Mouse (Mus musculus): ENCODE results near the gene Creg2. TPM values are rescaled to one million over a fixed set of nuclear protein-coding genes. Genes with fewer than 3 reads are reported as not detected.

Creg2 gene
- polyA plus RNA-seq, 1 experiment from 2014 or later = 0.55 TPM

- 16% methylated on average over 17 of the region's 17 CpGs for WGBS
- H3K27ac ChIP-seq = no peak overlapping the region
- ATAC-seq (ENCODE audit: insufficient number of reproducible peaks, low FRiP score, low TSS enrichment, low read depth) = no peak
- no peak overlapping the region; the same call in 1 of the 2 replicates for H3K9ac ChIP-seq
- peaks cover 21% of the 10 kb centered on the region for H3K4me1 ChIP-seq
- peak overlapping the region; percentile 99 for H3K4me2 ChIP-seq
- peak overlapping the region; percentile 52 for H3K4me3 ChIP-seq
- H3K9me3 ChIP-seq = no peaks in the 10 kb centered on the region
- H3K36me3 ChIP-seq = no peaks in the 10 kb centered on the region
- H3K27me3 ChIP-seq = peaks cover 52% of the 10 kb centered on the region
Observed at GRCm38 (mm10) chr1:39649691-39650434, 1.4 kb downstream of the Creg2 start.

DNA sequence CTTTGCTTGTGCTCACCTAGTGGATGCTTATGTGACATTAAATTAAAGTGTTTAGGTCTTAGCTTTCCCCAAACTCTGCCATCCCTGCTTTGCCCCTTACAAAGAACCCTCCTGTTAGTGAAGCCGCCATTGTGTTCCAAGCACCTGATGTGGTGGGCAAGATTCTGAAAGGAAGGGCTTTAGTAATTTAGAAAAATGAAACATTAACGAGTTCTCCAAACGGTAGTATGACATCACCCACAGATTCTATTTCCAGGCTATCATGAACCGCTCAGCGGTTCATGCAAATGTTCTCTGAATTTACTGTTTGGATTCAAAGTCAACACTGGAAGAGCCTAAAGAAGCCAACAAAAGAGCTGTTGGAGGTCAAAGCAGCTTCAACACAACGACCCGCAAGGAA lies 2.7 kb downstream of the Creg2 start:
- Histone ChIP-seq H3K9me3 (no peaks in the 10 kb centered on the region), H3K27me3 (peaks cover 52% of the 10 kb centered on the region), H3K36me3 (no peaks in the 10 kb centered on the region), H3K27ac (no peak overlapping the region), H3K4me2 (no peak overlapping the region), H3K4me1 (peaks cover 21% of the 10 kb centered on the region), H3K4me3 (no peak overlapping the region), H3K9ac (no peak overlapping the region)
- 82% methylated on average over 7 of the region's 7 CpGs for WGBS
- no peak for ATAC-seq (ENCODE audit: insufficient number of reproducible peaks, low FRiP score, low TSS enrichment, low read depth)

DNA sequence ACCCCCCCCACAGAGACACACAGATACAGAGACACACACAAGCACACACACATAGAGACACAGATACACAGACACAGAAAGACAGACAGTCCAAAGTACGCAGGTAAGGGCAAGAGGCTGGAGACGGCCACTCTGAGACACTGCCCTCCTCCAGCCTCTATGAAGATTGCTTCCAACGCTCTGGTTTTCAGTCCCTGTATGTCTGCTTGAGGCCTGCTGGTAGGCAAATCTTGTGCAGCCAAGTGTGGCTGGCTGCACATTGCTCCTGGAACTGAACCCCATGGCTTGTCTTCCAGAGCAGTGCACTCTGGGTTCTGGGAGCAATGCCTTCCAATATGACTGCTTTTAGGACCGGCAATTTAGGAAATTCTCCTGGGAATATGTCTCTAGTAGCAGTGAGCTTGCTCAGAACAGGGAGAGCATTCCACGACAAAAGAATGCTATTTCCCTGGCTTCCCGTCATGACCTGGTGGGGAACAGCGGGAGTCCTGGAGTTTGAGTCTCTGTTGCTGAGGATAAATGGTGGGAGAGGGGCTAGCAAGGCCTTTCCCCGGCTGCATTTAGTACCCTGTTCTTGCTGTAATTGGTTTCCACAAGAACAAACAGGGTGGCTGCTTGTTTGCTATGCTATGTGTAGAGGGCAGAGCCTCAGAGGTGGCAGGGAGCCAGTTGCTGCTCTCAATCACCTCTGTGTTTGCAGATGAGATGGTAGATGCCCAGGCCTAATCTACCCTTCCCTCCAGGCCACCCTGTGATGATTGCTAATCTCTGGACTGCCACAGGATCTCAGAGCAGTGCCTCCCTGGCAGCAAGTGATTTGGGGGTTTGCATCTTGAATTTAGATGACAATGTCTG lies 5.1 kb downstream of the Creg2 start:
- no peak for ATAC-seq (ENCODE audit: insufficient number of reproducible peaks, low FRiP score, low TSS enrichment, low read depth)
- no peaks in the 10 kb centered on the region for H3K9me3 ChIP-seq
- H3K36me3 ChIP-seq = no peaks in the 10 kb centered on the region
- H3K4me3 ChIP-seq = no peak overlapping the region
- peaks cover 20% of the 10 kb centered on the region for H3K4me1 ChIP-seq
- H3K9ac ChIP-seq = no peak overlapping the region
- 45% methylated on average over 8 of the region's 8 CpGs for WGBS
- H3K4me2 ChIP-seq = no peak overlapping the region
- H3K27me3 ChIP-seq = peaks cover 35% of the 10 kb centered on the region
- no peak overlapping the region for H3K27ac ChIP-seq

GRCm38 (mm10) chr1:39644333-39644732 lies 6.9 kb downstream of the Creg2 start:
- ATAC-seq (ENCODE audit: insufficient number of reproducible peaks, low FRiP score, low TSS enrichment, low read depth) = no peak
- H3K36me3 ChIP-seq = no peaks in the 10 kb centered on the region
- peaks cover 17% of the 10 kb centered on the region for H3K27me3 ChIP-seq
- no peak overlapping the region for H3K4me3 ChIP-seq
- no peak overlapping the region for H3K4me2 ChIP-seq
- H3K4me1 ChIP-seq = peaks cover 4% of the 10 kb centered on the region; the same call in 1 of the 2 replicates
- H3K9me3 ChIP-seq = no peaks in the 10 kb centered on the region
- 47% methylated on average over 1 of the region's 1 CpGs for WGBS
- no peak overlapping the region for H3K9ac ChIP-seq
- no peak overlapping the region for H3K27ac ChIP-seq

- H3K27ac ChIP-seq = no peak overlapping the region
- H3K9ac ChIP-seq = no peak overlapping the region
- no peak for ATAC-seq (ENCODE audit: insufficient number of reproducible peaks, low FRiP score, low TSS enrichment, low read depth)
- no peaks in the 10 kb centered on the region for H3K9me3 ChIP-seq
- no peaks in the 10 kb centered on the region for H3K36me3 ChIP-seq
- whole genome bisulfite sequencing = 91% methylated on average over 7 of the region's 7 CpGs
- no peaks in the 10 kb centered on the region for H3K27me3 ChIP-seq
- H3K4me2 ChIP-seq = no peak overlapping the region
- peaks cover 8% of the 10 kb centered on the region for H3K4me1 ChIP-seq
- H3K4me3 ChIP-seq = no peak overlapping the region
Observed at GRCm38 (mm10) chr1:39641667-39642066, 9.6 kb downstream of the Creg2 start.

GRCm38 (mm10) chr1:39637139-39637538 lies 14.1 kb downstream of the Creg2 start:
- no peak for ATAC-seq (ENCODE audit: insufficient number of reproducible peaks, low FRiP score, low TSS enrichment, low read depth)

GRCm38 (mm10) chr1:39636660-39637059 lies 14.6 kb downstream of the Creg2 start:
- H3K9ac ChIP-seq = no peak overlapping the region
- H3K4me3 ChIP-seq = no peak overlapping the region
- peaks cover 5% of the 10 kb centered on the region; the same call in 1 of the 2 replicates for H3K4me1 ChIP-seq
- H3K4me2 ChIP-seq = no peak overlapping the region
- ATAC-seq (ENCODE audit: insufficient number of reproducible peaks, low FRiP score, low TSS enrichment, low read depth) = no peak
- no peaks in the 10 kb centered on the region for H3K9me3 ChIP-seq
- no peaks in the 10 kb centered on the region for H3K27me3 ChIP-seq
- no peaks in the 10 kb centered on the region for H3K36me3 ChIP-seq
- WGBS = 6% methylated on average over 5 of the region's 5 CpGs
- H3K27ac ChIP-seq = 0 out of 2 replicates have a peak overlapping the region, but pooled peaks have one; percentile 13

More at GRCm38 (mm10) chr1:39637139-39637538, 14.1 kb downstream of the Creg2 start:
- Histone ChIP-seq H3K27me3 (no peaks in the 10 kb centered on the region), H3K4me2 (no peak overlapping the region), H3K27ac (no peak overlapping the region), H3K4me1 (peaks cover 5% of the 10 kb centered on the region; the same call in 1 of the 2 replicates), H3K36me3 (no peaks in the 10 kb centered on the region), H3K4me3 (no peak overlapping the region), H3K9ac (no peak overlapping the region), H3K9me3 (no peaks in the 10 kb centered on the region)
- WGBS = 57% methylated on average over 8 of the region's 8 CpGs

DNA sequence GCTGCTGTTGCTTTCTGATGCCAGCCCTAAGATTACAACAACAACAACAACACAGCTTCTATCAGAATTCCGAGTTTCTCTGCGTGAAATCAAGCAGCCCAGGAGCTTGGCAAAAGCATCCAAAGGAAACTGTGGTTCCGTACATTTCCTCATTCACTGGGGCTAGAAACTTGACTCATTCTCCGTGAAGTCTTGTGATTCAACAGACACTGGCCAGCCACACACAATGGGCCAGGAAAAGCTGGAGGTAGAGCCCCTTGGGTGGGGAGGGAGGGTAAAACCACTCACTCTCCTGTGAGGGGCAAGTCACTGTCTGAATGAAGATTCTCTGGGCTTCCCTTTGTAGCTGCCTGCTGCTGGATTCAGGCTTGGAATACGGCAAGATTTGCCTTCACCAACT lies 15.1 kb downstream of the Creg2 start:
- Histone ChIP-seq H3K4me3 (no peak overlapping the region), H3K4me2 (no peak overlapping the region), H3K27me3 (no peaks in the 10 kb centered on the region), H3K36me3 (no peaks in the 10 kb centered on the region), H3K9ac (no peak overlapping the region), H3K4me1 (peaks cover 5% of the 10 kb centered on the region; the same call in 1 of the 2 replicates), H3K9me3 (no peaks in the 10 kb centered on the region), H3K27ac (0 out of 2 replicates have a peak overlapping the region, but pooled peaks have one; percentile 13)
- WGBS = 41% methylated on average over 5 of the region's 5 CpGs
- ATAC-seq (ENCODE audit: insufficient number of reproducible peaks, low FRiP score, low TSS enrichment, low read depth) = no peak

- no peaks in the 10 kb centered on the region for H3K36me3 ChIP-seq
- no peak for ATAC-seq (ENCODE audit: insufficient number of reproducible peaks, low FRiP score, low TSS enrichment, low read depth)
- H3K9me3 ChIP-seq = no peaks in the 10 kb centered on the region
- H3K9ac ChIP-seq = no peak overlapping the region
- 78% methylated on average over 9 of the region's 9 CpGs for WGBS
- H3K4me2 ChIP-seq = no peak overlapping the region
- H3K27me3 ChIP-seq = no peaks in the 10 kb centered on the region
- H3K27ac ChIP-seq = no peak overlapping the region
- H3K4me1 ChIP-seq = no peaks in the 10 kb centered on the region
- H3K4me3 ChIP-seq = no peak overlapping the region
Observed at GRCm38 (mm10) chr1:39628606-39629005, 22.7 kb downstream of the Creg2 start.

GRCm38 (mm10) chr1:39625491-39625890 lies 25.8 kb downstream of the Creg2 start:
- Histone ChIP-seq H3K4me2 (no peak overlapping the region), H3K27me3 (no peaks in the 10 kb centered on the region), H3K4me3 (no peak overlapping the region), H3K36me3 (no peaks in the 10 kb centered on the region), H3K4me1 (no peaks in the 10 kb centered on the region), H3K9ac (no peak overlapping the region), H3K9me3 (no peaks in the 10 kb centered on the region), H3K27ac (no peak overlapping the region)
- WGBS = 42% methylated on average over 3 of the region's 3 CpGs
- ATAC-seq (ENCODE audit: insufficient number of reproducible peaks, low FRiP score, low TSS enrichment, low read depth) = no peak

DNA sequence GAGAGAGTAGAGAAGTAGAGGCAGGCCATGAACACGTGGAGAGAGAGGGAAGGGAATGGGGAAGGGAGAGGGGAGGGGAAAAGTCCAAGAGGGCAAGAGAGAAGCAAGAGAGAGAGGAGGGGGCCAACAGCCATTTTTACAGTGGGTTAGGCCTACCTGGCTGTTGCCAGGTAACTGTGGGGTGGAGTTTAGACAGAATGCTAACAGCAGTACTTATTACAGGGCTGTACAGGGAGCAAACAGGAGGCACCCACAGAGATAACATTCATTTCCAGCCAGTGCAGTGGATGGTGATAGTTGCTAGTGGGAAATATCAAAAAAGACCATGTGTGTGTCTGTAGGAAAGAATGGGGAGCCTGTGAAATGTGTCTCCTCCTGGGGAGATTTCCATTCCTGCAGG lies 27.5 kb downstream of the Creg2 start:
- no peaks in the 10 kb centered on the region for H3K9me3 ChIP-seq
- H3K4me1 ChIP-seq = 0 out of 2 replicates have a peak, but pooled peaks cover 1% of the 10 kb centered on the region
- 52% methylated on average over 1 of the region's 1 CpGs for WGBS
- no peaks in the 10 kb centered on the region for H3K27me3 ChIP-seq
- H3K4me3 ChIP-seq = no peak overlapping the region
- H3K9ac ChIP-seq = no peak overlapping the region
- no peak overlapping the region for H3K4me2 ChIP-seq
- H3K27ac ChIP-seq = no peak overlapping the region
- H3K36me3 ChIP-seq = no peaks in the 10 kb centered on the region
- no peak for ATAC-seq (ENCODE audit: insufficient number of reproducible peaks, low FRiP score, low TSS enrichment, low read depth)

GRCm38 (mm10) chr1:39623106-39623505 lies 28.2 kb downstream of the Creg2 start:
- H3K4me3 ChIP-seq = no peak overlapping the region
- H3K27ac ChIP-seq = no peak overlapping the region
- H3K9ac ChIP-seq = no peak overlapping the region
- no peaks in the 10 kb centered on the region for H3K27me3 ChIP-seq
- ATAC-seq (ENCODE audit: insufficient number of reproducible peaks, low FRiP score, low TSS enrichment, low read depth) = no peak
- no peak overlapping the region for H3K4me2 ChIP-seq
- no peaks in the 10 kb centered on the region for H3K36me3 ChIP-seq
- H3K4me1 ChIP-seq = peaks cover 4% of the 10 kb centered on the region; the same call in 1 of the 2 replicates
- H3K9me3 ChIP-seq = no peaks in the 10 kb centered on the region
- WGBS = 89% methylated on average over 5 of the region's 5 CpGs
